Mouse (Mus musculus) Muller cell, postnatal 12 days (primary cell): ENCODE results near the gene Acot13.
"Not testable (repeated sequence)": the region's sequence is repeated elsewhere in the genome, so short reads cannot be mapped to it uniquely, and the experiment has no call there.

Experiments used
- DNase-seq: peaks from one replicate; pipeline ENCODE4 v3.0.0-alpha.2; 2015; ENCODE audit errors: inconsistent ontology term

Gene Acot13

DNA sequence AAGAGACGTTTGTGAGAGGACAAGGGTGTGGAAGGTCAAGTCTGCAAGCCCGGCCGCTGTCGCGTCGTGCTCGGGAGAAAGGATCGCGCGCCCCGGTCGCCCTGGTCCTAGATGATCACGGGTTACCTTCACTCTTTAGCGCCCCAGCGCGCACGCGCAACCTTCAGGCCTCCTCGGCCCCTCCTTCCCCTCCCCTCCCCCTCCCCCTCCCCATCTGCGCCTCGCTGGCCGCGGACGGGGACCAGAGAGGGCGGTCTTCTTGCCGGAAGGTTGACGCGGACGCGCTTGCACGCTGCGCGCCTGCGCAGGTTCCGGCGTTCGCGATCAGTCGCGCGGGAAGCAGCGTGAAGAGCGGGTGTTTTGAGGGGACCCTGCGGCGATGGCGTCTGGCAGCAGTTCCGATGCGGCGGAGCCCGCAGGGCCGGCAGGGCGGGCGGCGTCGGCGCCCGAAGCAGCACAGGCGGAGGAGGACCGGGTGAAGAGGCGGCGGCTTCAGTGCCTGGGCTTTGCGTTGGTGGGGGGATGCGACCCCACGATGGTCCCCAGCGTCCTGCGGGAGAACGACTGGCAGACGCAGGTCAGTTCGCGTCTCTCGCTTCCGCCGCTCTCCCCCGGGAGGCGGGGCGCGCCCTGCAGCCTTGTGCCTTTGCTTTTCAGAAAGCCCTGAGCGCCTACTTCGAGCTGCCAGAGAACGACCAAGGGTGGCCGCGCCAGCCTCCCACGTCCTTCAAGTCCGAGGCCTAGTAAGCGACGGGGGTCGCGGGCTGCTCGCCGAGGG lies at the start of gene Acot13, which contains the start of gene Tdp2:
Gene Acot13, minus strand, starts transcription at position 188 of the 778 bp plus-strand sequence.
Gene Tdp2, plus strand, starts transcription at position 327 of the 778 bp plus-strand sequence.
- DNase-seq = peak; percentile 99

GRCm38 (mm10) chr13:24880704-24881103 lies 49.4 kb upstream of the Acot13 start:
- no peak for DNase-seq

DNA sequence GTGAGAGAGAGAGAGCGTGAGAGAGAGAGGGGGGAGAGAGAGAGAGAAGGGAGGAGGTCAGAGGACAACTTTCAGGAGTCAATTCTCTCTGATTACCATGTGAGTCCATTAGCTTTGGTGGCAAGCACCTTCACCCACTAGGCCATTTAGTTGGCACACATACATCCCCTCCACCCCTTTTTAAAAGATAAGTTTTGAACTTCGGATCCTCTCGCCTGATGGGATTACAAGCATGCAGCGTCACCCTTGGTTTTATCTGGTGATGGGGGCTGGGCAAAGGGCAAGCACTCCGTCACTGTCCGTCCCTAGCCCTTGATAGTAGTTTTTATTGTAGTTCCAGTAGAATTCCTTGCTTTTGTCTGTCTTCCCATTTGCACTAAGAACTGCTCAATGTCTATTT lies 48.9 kb upstream of the Acot13 start:
- no peak for DNase-seq

DNA sequence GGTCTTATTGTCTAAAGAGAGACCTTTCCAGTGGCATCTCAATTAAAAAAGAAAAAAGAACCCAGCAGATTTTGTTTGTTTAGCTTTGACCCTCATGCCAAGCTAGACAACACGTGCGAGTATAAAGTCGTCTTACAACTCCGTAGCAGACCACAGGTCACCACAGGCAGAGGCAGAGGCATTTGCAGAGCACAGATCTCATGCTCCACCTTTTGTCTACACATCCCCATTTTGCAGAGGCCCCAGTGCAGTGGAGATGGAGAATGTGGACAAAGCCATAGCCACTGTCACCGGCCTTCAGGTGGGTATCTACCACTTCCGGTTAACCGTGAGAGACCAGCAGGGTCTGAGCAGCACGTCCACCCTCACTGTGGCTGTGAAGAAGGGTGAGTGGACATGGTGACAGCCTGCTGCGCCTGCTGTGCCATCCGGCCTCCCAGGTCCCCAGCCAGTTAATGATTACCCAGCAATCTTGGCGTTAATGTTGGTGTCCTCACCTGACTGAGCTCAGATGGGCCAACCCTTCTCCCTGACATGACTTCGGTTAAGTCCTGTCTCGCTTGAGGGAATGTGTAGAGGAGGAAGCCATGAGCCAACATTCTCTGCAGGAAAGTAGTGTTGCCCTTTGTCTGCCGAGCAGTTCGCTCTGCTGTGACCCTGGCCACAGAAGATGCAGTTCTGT lies 48.2 kb upstream of the Acot13 start:
- no peak for DNase-seq

- no peak for DNase-seq
These were observed 36.9 kb upstream of the Acot13 start for GRCm38 (mm10) chr13:24868233-24868632.

DNA sequence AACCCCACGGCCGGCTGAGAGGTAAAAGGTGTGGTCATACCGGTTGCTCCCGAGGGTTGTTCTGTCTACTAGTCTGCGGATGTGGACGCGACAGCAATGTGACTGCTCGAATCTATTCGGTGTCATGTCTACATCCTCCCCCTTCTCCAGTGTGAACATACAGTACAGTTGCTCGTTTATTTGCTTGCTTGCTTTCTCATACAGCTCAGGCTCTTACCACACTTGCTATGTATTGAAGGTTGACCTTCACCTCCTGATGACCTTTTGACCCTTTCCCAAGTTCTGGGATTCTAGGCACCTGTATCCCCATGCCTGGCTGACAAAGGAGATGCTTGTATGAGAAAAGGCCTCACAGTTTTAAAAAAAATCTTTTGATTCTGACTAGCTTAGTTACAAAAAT lies 36.4 kb upstream of the Acot13 start:
- DNase-seq = no peak

DNA sequence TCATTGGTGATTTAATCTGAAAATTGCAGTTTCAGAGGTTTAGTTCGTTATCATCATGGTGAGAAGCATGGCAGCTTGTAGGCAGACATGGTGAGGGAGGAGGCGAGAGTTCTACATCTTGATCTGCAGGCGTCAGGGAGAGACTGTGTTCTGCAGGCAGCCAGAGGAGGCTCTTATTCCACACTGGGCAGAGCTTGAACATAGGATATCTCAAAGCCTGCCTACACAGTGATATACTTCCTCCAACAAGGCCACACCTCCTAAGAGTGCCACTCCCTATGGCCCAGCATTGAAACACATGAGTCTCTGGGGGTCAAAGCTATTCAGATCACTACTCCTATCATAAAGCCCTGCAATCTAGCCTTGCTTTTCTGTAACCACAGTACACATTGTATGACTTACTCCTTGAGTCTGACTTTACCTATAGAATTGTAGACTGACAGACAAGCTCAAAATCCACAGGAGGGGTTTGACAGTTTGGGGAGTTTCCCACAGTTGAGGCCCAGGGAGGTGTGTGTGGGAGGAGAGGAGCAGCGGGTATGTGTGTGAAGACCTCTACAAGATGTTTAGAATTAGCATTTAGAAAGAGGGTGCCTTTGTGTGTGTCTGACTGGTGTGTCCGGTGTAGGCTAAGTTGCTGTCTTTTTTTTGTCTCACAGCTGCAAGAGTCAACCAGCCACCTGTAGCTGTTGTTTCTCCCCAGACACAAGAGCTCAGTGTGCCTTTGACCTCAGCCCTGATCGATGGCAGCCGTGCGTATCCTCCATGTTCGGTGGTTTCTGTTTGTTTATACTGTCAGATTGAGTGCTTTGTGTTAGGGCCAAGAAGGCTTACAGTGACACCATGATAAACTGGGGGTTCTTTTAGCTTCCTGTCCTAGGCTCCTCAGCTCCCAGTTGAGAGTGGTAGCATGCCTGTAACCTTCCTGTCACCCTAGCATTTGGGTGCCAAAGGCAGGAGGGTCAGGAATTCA lies 35.4 kb upstream of the Acot13 start:
- no peak for DNase-seq

- DNase-seq = no peak
These were observed 31.2 kb upstream of the Acot13 start for GRCm38 (mm10) chr13:24862520-24862919.

GRCm38 (mm10) chr13:24862021-24862420 lies 30.7 kb upstream of the Acot13 start:
- DNase-seq = no peak

DNA sequence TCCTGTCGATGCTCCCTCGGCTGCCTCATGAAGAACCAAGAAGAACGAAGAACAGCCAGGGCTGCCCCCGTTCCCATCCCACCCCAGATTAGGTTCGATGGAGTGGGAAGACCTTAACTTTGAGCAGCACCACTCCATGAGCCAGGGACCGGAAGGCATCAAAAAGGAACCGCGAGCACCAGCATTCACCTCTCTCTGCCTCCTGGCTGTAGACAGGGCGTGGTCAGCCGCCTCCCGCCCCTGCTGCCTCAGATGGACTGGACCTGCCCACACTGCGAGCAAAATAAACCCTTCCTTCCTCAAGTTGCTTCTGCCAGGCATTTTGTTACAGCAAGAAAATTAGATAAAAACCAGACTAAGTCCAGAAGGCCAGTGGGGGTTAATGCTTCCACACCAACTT lies 29.7 kb upstream of the Acot13 start:
- DNase-seq = no peak

GRCm38 (mm10) chr13:24859115-24859514 lies 27.8 kb upstream of the Acot13 start:
- no peak for DNase-seq

GRCm38 (mm10) chr13:24852570-24852969 lies 21.2 kb upstream of the Acot13 start:
- no peak for DNase-seq

GRCm38 (mm10) chr13:24851989-24852388 lies 20.6 kb upstream of the Acot13 start:
- no peak for DNase-seq

DNA sequence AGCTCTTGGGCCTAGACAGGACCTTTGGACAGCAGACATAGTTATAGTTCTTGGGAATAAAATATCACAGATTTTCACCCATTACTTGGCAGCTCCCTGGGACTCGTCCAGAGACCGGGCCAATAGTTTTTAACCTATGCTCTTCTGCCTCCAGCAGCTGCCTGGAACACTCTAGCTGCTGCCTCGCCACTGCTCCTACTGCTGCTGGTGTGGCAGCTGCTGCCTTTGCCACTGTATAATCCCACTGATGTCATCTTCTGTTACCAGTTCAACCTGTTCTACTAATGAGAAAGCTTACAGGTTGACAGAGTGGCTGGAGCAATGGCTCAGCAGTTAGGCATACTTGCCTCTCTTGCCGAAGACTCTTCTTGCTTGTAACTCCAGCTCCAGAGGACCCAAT lies 18.0 kb upstream of the Acot13 start:
- DNase-seq = no peak

DNA sequence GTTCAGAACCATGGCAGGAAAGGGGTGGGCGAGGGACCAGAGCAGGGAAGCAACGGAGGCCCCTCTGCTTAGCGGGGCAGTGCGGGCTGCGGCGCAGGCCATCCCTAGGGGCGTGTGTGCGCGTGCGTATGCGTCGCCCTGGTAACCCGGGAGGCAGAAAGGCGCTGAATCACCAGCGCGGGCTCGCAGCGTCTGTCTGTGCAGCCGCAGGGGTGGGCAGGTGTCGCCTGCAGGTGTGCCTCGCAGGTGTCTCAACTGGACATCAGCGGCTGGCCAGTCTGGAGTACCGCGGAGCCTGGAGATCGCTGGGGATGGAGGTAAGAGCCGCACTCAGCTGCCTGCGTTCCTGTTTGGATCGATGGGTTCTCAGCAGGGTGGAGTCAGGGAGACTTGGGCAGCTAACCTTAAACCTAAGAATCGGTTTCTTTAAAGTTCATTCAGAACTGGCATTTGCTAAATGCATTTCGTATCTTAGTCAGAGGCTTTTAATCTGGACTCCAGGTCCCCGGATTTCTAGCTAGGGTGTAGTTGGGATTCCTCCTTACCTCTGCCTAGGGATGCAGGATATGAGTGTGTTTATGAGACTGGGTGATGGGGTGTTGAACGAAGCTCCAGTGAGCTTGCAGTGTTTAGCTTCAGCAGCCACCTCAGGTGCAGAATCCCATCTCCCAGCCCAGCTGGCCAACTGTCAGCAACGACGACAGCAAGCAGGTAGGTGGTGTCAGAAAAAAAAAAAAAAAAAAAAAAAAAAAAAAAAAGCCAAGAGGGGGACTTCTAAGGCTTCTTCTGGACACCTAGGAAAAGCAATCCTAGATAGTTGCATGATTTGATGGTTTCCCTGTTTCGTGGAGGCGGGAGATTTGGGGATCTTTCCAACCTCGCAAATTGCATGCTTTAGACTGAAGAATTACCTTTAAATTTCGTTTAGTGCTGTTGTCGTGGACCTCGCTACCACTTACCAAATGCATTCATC lies 13.9 kb upstream of the Acot13 start, which contains the start of gene D130043K22Rik:
Gene D130043K22Rik, plus strand, starts transcription at position 153 of the 973 bp plus-strand sequence.
- DNase-seq = peak; percentile 39

- no peak for DNase-seq
These were observed 10.4 kb upstream of the Acot13 start for GRCm38 (mm10) chr13:24841702-24842101.

GRCm38 (mm10) chr13:24839831-24840230 lies 8.5 kb upstream of the Acot13 start:
- DNase-seq = no peak

GRCm38 (mm10) chr13:24837765-24838164 lies 6.4 kb upstream of the Acot13 start:
- not testable (repeated sequence) for DNase-seq

DNA sequence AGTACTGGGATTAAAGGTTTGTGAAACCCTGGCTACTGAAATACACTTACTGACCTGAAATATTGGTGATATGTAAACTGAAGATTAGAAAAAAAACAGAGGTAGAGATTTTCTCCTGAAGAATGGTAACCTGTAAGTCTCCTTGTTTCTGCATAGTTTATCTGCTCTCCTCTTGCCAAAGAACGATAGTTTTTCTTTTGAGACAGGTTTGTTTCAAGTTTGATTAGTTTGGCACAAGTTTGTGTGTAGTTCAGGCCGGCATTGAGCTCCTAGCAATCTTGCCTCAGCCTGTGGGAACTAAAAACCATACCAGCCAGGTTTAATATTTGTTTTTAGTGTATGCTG lies 1.4 kb upstream of the Acot13 start:
- DNase-seq = no peak

GRCm38 (mm10) chr13:24832131-24832810 lies 931 bp upstream of the Acot13 start:
- no peak for DNase-seq
